Mouse (Mus musculus) embryonic facial prominence, embryonic 15.5 days (tissue): Measurements from ENCODE around the gene Brd3os. TPM values are rescaled to one million over a fixed set of nuclear protein-coding genes. Genes with fewer than 3 reads are reported as not detected.
A peak's percentile ranks its signal among the peaks of the same experiment; 100 is the strongest.

ENCODE experiments used
- ATAC-seq: fragments of 200-750 bp; cut with Nextera tagmentation; 2 replicates; pipeline ENCODE4 v1.8.0; 2017; ENCODE audit warnings: low read depth, moderate TSS enrichment; ENCODE audit not compliant: insufficient number of reproducible peaks, low FRiP score, low TSS enrichment
- H3K27ac ChIP-seq: fragments of 300-500 bp; sonication (generic); replicated peaks from 2 replicates; pipeline ENCODE4 v1.5.1; 2015; ENCODE audit warnings: mild to moderate bottlenecking, inconsistent platforms
- H3K27me3 ChIP-seq: fragments of 300-500 bp; sonication (generic); 2 replicates; pipeline ENCODE4 v1.6.1; 2015; ENCODE audit warnings: inconsistent platforms
- H3K36me3 ChIP-seq: fragments of 300-500 bp; sonication (generic); 2 replicates; pipeline ENCODE4 v1.6.1; 2015; ENCODE audit warnings: mild to moderate bottlenecking, inconsistent platforms
- H3K4me1 ChIP-seq: fragments of 300-500 bp; sonication (generic); 2 replicates; pipeline ENCODE4 v1.6.1; 2015; ENCODE audit warnings: inconsistent platforms
- H3K4me2 ChIP-seq: fragments of 300-500 bp; sonication (generic); replicated peaks from 2 replicates; pipeline ENCODE4 v1.6.1; 2015; ENCODE audit warnings: mild to moderate bottlenecking, inconsistent platforms
- H3K4me3 ChIP-seq: fragments of 300-500 bp; sonication (generic); replicated peaks from 2 replicates; pipeline ENCODE4 v1.5.1; 2015; ENCODE audit warnings: mild to moderate bottlenecking, inconsistent platforms
- H3K9ac ChIP-seq: fragments of 300-500 bp; sonication (generic); 2 replicates; pipeline ENCODE4 v1.6.1; 2015; ENCODE audit warnings: inconsistent platforms
- H3K9me3 ChIP-seq: fragments of 300-500 bp; sonication (generic); replicated peaks from 2 replicates; pipeline ENCODE4 v1.6.1; 2016; ENCODE audit warnings: inconsistent platforms
- WGBS: fragments of 180-500 bp; shearing (Covaris S2); methylation state at CpG from one replicate; pipeline ENCODE4 v1.1.7; 2015; 5-methylcytosine and 5-hydroxymethylcytosine counted together
- polyA plus RNA-seq: library from polyadenylated mRNA; unstranded; fragments of >200 nt; fragmentation: Nextera tagmentation; extraction: Ambion mirVana; gene quantifications from 2 replicates; pipeline ENCODE4 v1.2.1, GENCODE M21; 2015

Brd3os gene
- 16.4 and 17.0 TPM in 2 replicates for polyA plus RNA-seq

- Histone ChIP-seq H3K9me3 (no peaks in the 10 kb centered on the region), H3K4me2 (peak within 1 kb of the TSS; percentile 79), H3K27me3 (no peaks in the 10 kb centered on the region), H3K4me3 (peak within 1 kb of the TSS; percentile 69), H3K4me1 (peaks cover 28% of the 10 kb centered on the region), H3K36me3 (peaks cover 24% of the 10 kb centered on the region), H3K9ac (peak within 1 kb of the TSS; percentile 74), H3K27ac (peak within 1 kb of the TSS; percentile 88)
- 2% methylated on average over 36 of the region's 36 CpGs for WGBS
- peak; percentile 91 for ATAC-seq
Measured at GRCm38 (mm10) chr2:27441767-27442707, at the start of gene Brd3os. Brd3os (plus strand) TSS chr2:27442324.

DNA sequence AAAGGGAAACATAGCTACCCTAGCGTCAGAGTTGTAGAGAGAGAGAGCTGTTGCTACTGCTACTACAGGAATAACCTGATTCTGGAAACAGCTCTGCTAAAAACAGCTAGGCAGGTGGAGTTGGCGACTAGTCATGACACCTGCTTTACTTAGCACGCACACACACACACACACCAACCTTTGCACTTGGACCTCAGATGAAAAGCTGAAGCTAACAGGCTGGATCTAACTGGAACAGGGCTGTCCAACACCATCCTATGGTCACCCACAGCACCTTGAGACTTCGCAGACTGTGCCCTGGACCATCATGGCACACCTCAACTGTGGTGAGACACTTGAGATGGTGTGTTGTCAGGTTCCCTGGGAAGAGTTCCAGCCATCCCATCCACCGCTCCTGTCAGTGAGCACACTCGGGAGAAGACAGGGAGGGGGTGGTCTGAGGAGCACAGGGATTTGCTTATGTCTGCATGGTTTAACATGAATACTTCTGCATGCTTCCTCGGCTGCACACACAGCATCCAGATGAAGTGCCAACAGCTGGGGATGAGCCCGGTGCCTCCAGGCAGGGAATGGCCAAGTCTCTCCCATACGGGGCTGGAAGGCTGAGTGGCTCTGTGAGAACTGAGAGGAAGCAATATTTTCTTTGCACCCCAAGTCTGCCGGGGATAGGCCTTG, 47.8 kb upstream of the Brd3os start:
- Histone ChIP-seq H3K36me3 (0 out of 2 replicates have a peak, but pooled peaks cover 3% of the 10 kb centered on the region), H3K27me3 (no peaks in the 10 kb centered on the region), H3K27ac (no peak overlapping the region), H3K4me1 (peaks cover 54% of the 10 kb centered on the region), H3K9ac (no peak overlapping the region), H3K9me3 (0 out of 2 replicates have a peak, but pooled peaks cover 1% of the 10 kb centered on the region), H3K4me3 (no peak overlapping the region), H3K4me2 (no peak overlapping the region)
- no peak for ATAC-seq
- WGBS = 50% methylated on average over 10 of the region's 10 CpGs

DNA sequence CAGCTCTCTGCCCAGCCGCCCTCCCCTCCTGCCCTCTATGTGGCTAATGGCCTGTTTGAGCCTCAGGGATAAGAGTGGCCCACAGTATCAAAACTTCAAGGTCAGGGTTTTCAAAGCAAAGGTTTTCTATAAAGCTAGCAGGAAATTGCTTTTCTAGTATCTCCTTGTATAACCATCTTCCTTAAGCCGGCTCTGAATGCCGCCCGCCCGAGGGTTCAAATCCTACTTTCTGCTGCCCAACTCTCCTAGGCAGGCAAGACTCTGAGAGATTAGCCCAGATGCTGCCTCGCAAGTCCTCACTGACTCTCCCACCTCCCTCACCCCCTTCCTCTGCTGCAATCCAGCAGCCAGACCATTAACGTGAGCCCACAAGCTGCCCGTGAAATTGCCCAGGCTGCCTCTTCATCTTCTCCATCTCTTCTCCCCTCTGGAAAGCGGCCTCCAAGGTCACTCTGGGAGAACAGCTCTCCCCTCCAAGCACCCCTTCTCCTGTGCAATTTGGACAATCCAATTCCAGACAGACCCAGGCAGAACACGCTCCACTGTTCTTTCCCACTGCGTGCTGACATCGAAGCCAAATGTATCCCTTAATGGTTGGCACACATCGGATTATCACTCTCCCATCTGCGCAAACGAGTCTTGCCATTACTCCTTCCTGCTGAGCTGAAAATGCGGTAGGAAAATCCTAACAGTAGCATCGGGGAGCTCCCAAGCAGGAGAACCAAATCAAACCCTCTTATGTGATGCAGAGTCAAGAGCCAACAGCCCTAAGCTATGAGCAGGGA, 45.3 kb upstream of the Brd3os start:
- WGBS = 60% methylated on average over 17 of the region's 17 CpGs
- no peak overlapping the region for H3K9ac ChIP-seq
- no peak for ATAC-seq

DNA sequence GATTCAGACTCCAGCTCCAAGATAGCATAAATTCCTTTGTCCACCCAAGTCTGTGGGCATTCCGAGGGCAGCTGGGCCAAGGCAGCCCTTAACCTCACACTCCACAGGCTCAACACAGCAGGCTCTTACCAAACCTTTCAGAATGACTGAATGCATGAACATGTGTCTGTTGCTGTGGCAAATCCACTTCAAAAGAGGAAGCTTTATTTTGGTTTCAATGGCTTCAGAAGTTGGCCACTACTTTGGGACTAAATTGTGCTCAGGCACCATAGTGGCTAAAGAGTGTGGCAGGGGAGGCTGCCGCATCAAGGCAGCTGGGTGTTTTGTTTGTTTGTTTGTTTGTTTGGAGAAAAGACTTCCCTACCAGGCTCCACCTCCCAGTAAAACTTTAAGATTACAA, 42.0 kb upstream of the Brd3os start:
- no peak for ATAC-seq
- Histone ChIP-seq H3K4me2 (no peak overlapping the region), H3K36me3 (0 out of 2 replicates have a peak, but pooled peaks cover 4% of the 10 kb centered on the region), H3K4me1 (peaks cover 34% of the 10 kb centered on the region), H3K27me3 (no peaks in the 10 kb centered on the region), H3K9me3 (peaks cover 6% of the 10 kb centered on the region; the same call in 1 of the 2 replicates), H3K4me3 (no peak overlapping the region), H3K9ac (no peak overlapping the region), H3K27ac (no peak overlapping the region)
- 89% methylated on average over 2 of the region's 2 CpGs for WGBS

More for the DNA sequence above, 45.3 kb upstream of the Brd3os start:
- Histone ChIP-seq H3K4me3 (no peak overlapping the region), H3K27ac (no peak overlapping the region), H3K36me3 (0 out of 2 replicates have a peak, but pooled peaks cover 4% of the 10 kb centered on the region), H3K9me3 (peaks cover 6% of the 10 kb centered on the region; the same call in 1 of the 2 replicates), H3K27me3 (no peaks in the 10 kb centered on the region), H3K4me2 (no peak overlapping the region), H3K4me1 (peaks cover 34% of the 10 kb centered on the region)

DNA sequence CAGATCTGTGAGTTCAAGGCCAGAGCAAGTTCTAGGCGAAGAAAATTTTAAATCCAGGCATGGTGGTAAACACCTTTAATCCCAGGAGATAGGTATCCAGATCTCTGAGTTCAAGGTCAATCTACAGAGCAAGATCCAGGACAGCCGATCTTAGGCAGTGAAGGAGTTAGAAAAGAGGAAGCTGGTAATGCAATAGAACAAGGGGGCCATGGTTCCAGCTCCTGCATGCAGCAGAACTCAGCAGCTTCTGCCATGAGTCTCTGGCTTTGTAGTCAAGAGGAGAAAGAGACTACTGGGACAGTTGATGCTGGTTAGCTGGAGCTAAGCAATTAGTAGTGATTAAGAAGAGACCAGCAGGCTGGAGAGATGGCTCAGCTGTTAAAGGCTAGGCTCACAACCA, 40.6 kb upstream of the Brd3os start:
- H3K9me3 ChIP-seq = peaks cover 6% of the 10 kb centered on the region; the same call in 1 of the 2 replicates
- H3K4me3 ChIP-seq = no peak overlapping the region
- peaks cover 31% of the 10 kb centered on the region for H3K4me1 ChIP-seq
- ATAC-seq = no peak
- H3K27me3 ChIP-seq = no peaks in the 10 kb centered on the region
- H3K9ac ChIP-seq = no peak overlapping the region
- 0 out of 2 replicates have a peak, but pooled peaks cover 4% of the 10 kb centered on the region for H3K36me3 ChIP-seq
- no peak overlapping the region for H3K27ac ChIP-seq
- no peak overlapping the region for H3K4me2 ChIP-seq
- 77% methylated on average over 2 of the region's 2 CpGs for WGBS

DNA sequence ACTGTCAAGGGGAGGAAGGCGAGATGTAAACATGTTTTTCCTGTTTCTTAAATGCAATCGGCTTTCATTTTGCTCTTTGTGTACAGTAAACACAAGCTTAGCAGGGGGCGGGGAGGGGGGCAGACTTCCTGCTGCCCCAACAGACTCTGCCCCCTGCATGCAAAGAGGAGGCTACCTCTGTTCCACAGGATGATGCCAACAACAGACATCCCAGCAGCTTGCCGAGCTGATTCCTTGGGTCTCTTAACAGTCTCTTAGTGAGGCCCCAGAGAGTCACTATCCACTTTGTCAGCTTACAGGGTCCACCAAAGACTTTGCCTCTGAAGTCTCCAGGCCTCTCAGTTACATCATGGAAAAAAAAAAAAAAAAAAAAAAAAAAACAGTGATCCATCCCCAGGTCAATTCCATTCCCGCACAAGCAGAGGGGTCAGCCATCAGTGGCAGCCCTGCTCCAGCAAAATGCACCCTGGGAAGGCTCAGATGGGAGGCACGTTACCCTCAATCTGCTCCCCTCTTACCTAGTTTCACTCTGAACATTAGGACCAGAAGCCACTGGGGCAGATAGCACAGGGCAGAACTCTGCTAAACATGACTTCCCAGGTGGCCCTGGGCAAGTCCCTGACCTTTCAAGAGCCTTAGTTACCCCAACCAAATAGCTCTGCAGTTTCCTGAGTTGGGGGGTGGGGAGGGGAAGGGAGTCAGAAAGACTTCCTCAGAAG, 37.6 kb upstream of the Brd3os start:
- no peak overlapping the region for H3K9ac ChIP-seq
- no peak overlapping the region for H3K4me2 ChIP-seq
- peaks cover 35% of the 10 kb centered on the region for H3K4me1 ChIP-seq
- H3K36me3 ChIP-seq = no peaks in the 10 kb centered on the region
- H3K4me3 ChIP-seq = no peak overlapping the region
- no peaks in the 10 kb centered on the region for H3K27me3 ChIP-seq
- H3K27ac ChIP-seq = no peak overlapping the region
- ATAC-seq = no peak
- WGBS = 36% methylated on average over 6 of the region's 6 CpGs
- peaks cover 2% of the 10 kb centered on the region; the same call in 1 of the 2 replicates for H3K9me3 ChIP-seq

DNA sequence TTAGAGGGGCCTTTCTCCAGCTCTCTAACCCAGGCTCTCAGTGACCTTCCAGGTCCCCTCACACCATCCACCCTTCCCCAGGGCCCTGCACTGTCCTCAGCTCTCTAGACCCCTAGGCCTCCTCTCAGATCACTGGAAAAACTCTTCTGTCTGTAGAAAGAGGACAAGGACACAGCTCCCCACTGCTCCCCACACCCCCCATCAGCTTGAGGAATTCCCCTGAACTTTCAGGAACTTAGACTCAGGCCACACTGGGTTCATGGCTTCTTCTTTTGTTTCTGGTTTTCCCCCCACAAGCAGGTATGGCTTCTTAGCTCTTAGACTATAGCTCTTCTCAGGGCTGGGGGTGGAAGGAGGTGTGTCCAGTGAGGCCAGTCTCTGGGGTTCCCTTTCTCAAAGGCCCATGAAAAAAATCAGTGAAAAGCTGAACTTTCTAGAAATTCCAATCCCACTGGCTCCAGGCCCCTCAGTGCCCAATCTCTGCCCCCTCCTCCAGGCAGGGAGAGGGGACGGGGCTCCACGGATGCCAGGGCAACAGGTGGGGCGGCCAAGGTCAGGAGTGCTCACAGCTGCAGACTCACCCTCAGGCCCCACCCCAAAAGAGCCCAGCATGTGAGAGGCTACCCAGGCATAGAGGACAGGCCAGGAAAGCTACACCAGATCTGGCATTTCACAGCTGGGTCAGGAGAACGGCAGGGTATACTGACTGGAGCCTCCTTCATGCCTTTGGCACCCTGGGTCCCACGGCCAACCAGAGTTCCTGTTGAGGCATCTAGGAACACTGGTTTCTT, 36.8 kb upstream of the Brd3os start:
- Histone ChIP-seq H3K9me3 (no peaks in the 10 kb centered on the region), H3K9ac (no peak overlapping the region), H3K27me3 (no peaks in the 10 kb centered on the region), H3K4me2 (no peak overlapping the region), H3K27ac (0 out of 2 replicates have a peak overlapping the region, but pooled peaks have one; percentile 28), H3K4me1 (peaks cover 35% of the 10 kb centered on the region), H3K4me3 (no peak overlapping the region), H3K36me3 (no peaks in the 10 kb centered on the region)
- WGBS = 38% methylated on average over 5 of the region's 5 CpGs
- ATAC-seq = no peak

- no peaks in the 10 kb centered on the region for H3K27me3 ChIP-seq
- no peak overlapping the region for H3K9ac ChIP-seq
- H3K4me2 ChIP-seq = no peak overlapping the region
- no peaks in the 10 kb centered on the region for H3K36me3 ChIP-seq
- H3K4me1 ChIP-seq = peaks cover 47% of the 10 kb centered on the region
- 72% methylated on average over 5 of the region's 5 CpGs for WGBS
- no peak overlapping the region for H3K27ac ChIP-seq
- H3K4me3 ChIP-seq = no peak overlapping the region
- ATAC-seq = no peak
- no peaks in the 10 kb centered on the region for H3K9me3 ChIP-seq
Measured at GRCm38 (mm10) chr2:27406928-27407327, 35.2 kb upstream of the Brd3os start.

DNA sequence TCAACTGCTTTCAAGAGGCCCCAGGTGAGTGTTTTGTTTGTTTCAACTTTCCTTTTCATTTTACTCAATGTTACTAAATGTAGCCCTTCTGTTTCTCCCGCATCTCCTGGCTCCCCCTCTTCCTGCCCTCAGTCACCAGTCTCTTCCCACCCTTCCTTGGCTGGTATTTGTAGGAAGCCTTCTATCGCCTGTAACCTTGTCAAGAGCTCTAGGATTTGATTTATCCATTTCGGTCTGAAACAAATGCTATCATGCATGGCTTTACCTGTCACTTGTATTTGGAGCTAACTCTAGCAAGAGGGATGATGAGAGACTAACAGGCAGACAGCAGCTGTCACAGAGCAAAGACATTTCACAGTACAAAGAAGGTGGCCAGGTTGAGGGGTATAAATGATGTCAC, 33.9 kb upstream of the Brd3os start:
- no peaks in the 10 kb centered on the region for H3K9me3 ChIP-seq
- no peaks in the 10 kb centered on the region for H3K27me3 ChIP-seq
- no peak for ATAC-seq
- H3K27ac ChIP-seq = no peak overlapping the region
- no peaks in the 10 kb centered on the region for H3K36me3 ChIP-seq
- 65% methylated on average over 3 of the region's 3 CpGs for WGBS
- H3K4me2 ChIP-seq = no peak overlapping the region
- no peak overlapping the region for H3K4me3 ChIP-seq
- H3K9ac ChIP-seq = no peak overlapping the region
- H3K4me1 ChIP-seq = peaks cover 56% of the 10 kb centered on the region
